Mouse (Mus musculus): ENCODE results near the gene Hspb1. TPM values are rescaled to one million over a fixed set of nuclear protein-coding genes. Genes with fewer than 3 reads are reported as not detected.

Hspb1 gene
- total RNA-seq, 2 experiments from 2014 or later: 499 to 513 TPM

GRCm38 (mm10) chr5:135909646-135910045, 21.9 kb downstream of the Hspb1 start:
- DNase-seq (ENCODE audit: low spot score in 2 of 2): no peak

- no peak for DNase-seq (ENCODE audit: low spot score in 2 of 2)
These were observed 23.1 kb downstream of the Hspb1 start for GRCm38 (mm10) chr5:135910813-135911212.

GRCm38 (mm10) chr5:135911633-135912220, 24.0 kb downstream of the Hspb1 start:
- no peak for DNase-seq (ENCODE audit: low spot score in 2 of 2)

GRCm38 (mm10) chr5:135913201-135913600, 25.5 kb downstream of the Hspb1 start:
- DNase-seq (ENCODE audit: low spot score in 2 of 2): no peak

- peak in 1 of 2 experiments; percentile 27 for DNase-seq (ENCODE audit: low spot score in 2 of 2)
These were observed 26.4 kb downstream of the Hspb1 start for GRCm38 (mm10) chr5:135914156-135914555.

- no peak for DNase-seq (ENCODE audit: low spot score in 2 of 2)
These were observed 28.4 kb downstream of the Hspb1 start for GRCm38 (mm10) chr5:135916051-135916565.

GRCm38 (mm10) chr5:135916601-135917000, 28.9 kb downstream of the Hspb1 start:
- no peak for DNase-seq (ENCODE audit: low spot score in 2 of 2)

- no peak for DNase-seq (ENCODE audit: low spot score in 2 of 2)
These were observed 29.8 kb downstream of the Hspb1 start for GRCm38 (mm10) chr5:135917327-135918058.

- DNase-seq (ENCODE audit: low spot score in 2 of 2): no peak
These were observed 30.3 kb downstream of the Hspb1 start for GRCm38 (mm10) chr5:135918059-135918437.

- no peak for DNase-seq (ENCODE audit: low spot score in 2 of 2)
These were observed 30.9 kb downstream of the Hspb1 start for GRCm38 (mm10) chr5:135918593-135918992.

- DNase-seq (ENCODE audit: low spot score in 2 of 2): no peak
These were observed 32.2 kb downstream of the Hspb1 start for GRCm38 (mm10) chr5:135919902-135920301.

GRCm38 (mm10) chr5:135923901-135924300, 36.2 kb downstream of the Hspb1 start:
- no peak for DNase-seq (ENCODE audit: low spot score in 2 of 2)

GRCm38 (mm10) chr5:135929685-135930424, 42.1 kb downstream of the Hspb1 start:
- no peak for DNase-seq (ENCODE audit: low spot score in 2 of 2)

- DNase-seq (ENCODE audit: low spot score in 2 of 2): no peak
These were observed 43.8 kb downstream of the Hspb1 start for GRCm38 (mm10) chr5:135931526-135931925.

GRCm38 (mm10) chr5:135932359-135932758, 44.6 kb downstream of the Hspb1 start:
- no peak for DNase-seq (ENCODE audit: low spot score in 2 of 2)

- DNase-seq (ENCODE audit: low spot score in 2 of 2): no peak
These were observed 45.6 kb downstream of the Hspb1 start for GRCm38 (mm10) chr5:135933222-135933899.

- peak; percentile 50 to 68 for DNase-seq (ENCODE audit: low spot score in 2 of 2)
These were observed 46.3 kb downstream of the Hspb1 start for GRCm38 (mm10) chr5:135933900-135934441.

GRCm38 (mm10) chr5:135934481-135935175, 46.9 kb downstream of the Hspb1 start, which contains the start of gene Ywhag:
Gene Ywhag, minus strand, starts transcription at chr5:135934616.
- DNase-seq (ENCODE audit: low spot score in 2 of 2): peak; percentile 98

- DNase-seq (ENCODE audit: low spot score in 2 of 2): no peak
These were observed 47.4 kb downstream of the Hspb1 start for GRCm38 (mm10) chr5:135935176-135935523.

GRCm38 (mm10) chr5:135935641-135936190, 48.0 kb downstream of the Hspb1 start:
- no peak for DNase-seq (ENCODE audit: low spot score in 2 of 2)

Data from gastrocnemius, postnatal 4 days (tissue).